Mouse (Mus musculus) heart, embryonic 13.5 days (tissue): ENCODE data around the gene Lyve1. TPM values are rescaled to one million over a fixed set of nuclear protein-coding genes. Genes with fewer than 3 reads are reported as not detected.

Experiments
- ATAC-seq: fragments of 200-750 bp; cut with Nextera tagmentation; 2 replicates; pipeline ENCODE4 v1.8.0; 2017; ENCODE audit warnings: moderate TSS enrichment; ENCODE audit not compliant: insufficient number of reproducible peaks, low FRiP score, low TSS enrichment; ENCODE audit errors: extremely low read depth
- H3K27ac ChIP-seq: fragments of 300-500 bp; sonication (generic); replicated peaks from 2 replicates; pipeline ENCODE4 v1.5.1; 2015; ENCODE audit warnings: moderate library complexity, mild to moderate bottlenecking, inconsistent platforms
- H3K27me3 ChIP-seq: fragments of 300-500 bp; sonication (generic); replicated peaks from 2 replicates; pipeline ENCODE4 v1.6.1; 2015; ENCODE audit warnings: mild to moderate bottlenecking, inconsistent platforms
- H3K36me3 ChIP-seq: fragments of 300-500 bp; sonication (generic); 2 replicates; pipeline ENCODE4 v1.6.1; 2015; ENCODE audit warnings: mild to moderate bottlenecking, inconsistent platforms
- H3K4me1 ChIP-seq: fragments of 300-500 bp; sonication (generic); 2 replicates; pipeline ENCODE4 v1.6.1; 2015; ENCODE audit warnings: inconsistent platforms
- H3K4me2 ChIP-seq: fragments of 300-500 bp; sonication (generic); 2 replicates; pipeline ENCODE4 v1.6.1; 2015; ENCODE audit warnings: inconsistent platforms, mild to moderate bottlenecking, moderate library complexity
- H3K4me3 ChIP-seq: fragments of 300-500 bp; sonication (generic); 2 replicates; pipeline ENCODE4 v1.5.1; 2015; ENCODE audit warnings: moderate library complexity, mild to moderate bottlenecking, inconsistent platforms
- H3K9ac ChIP-seq: fragments of 300-500 bp; sonication (generic); 2 replicates; pipeline ENCODE4 v1.6.1; 2015; ENCODE audit warnings: inconsistent platforms, mild to moderate bottlenecking, moderate library complexity
- H3K9me3 ChIP-seq: fragments of 300-500 bp; sonication (generic); 2 replicates; pipeline ENCODE4 v1.6.1; 2016; ENCODE audit warnings: inconsistent platforms
- WGBS: fragments of 180-500 bp; shearing (Covaris S2); methylation state at CpG from one replicate; pipeline ENCODE4 v1.1.7; 2015; ENCODE audit warnings: mixed read lengths; 5-methylcytosine and 5-hydroxymethylcytosine counted together
- microRNA-seq: library from miRNA; unstranded; fragments of <30 nt; microRNA quantifications from one replicate; pipeline ENCODE4, GENCODE M21; 2016
- polyA plus RNA-seq: library from polyadenylated mRNA; unstranded; fragments of >200 nt; fragmentation: Nextera tagmentation; extraction: Ambion mirVana; gene quantifications from 2 replicates; pipeline ENCODE4 v1.2.1, GENCODE M21; 2015

The Lyve1 gene
- polyA plus RNA-seq, 1 experiment from 2014 or later, result 6.2 TPM

- Histone ChIP-seq H3K27me3 (no peaks in the 10 kb centered on the region), H3K9me3 (no peaks in the 10 kb centered on the region), H3K36me3 (peaks cover 33% of the 10 kb centered on the region), H3K9ac (no peak overlapping the region), H3K4me1 (peaks cover 14% of the 10 kb centered on the region), H3K27ac (no peak overlapping the region), H3K4me2 (no peak overlapping the region), H3K4me3 (no peak overlapping the region)
- 79% methylated on average over 3 of the region's 3 CpGs for WGBS
- ATAC-seq, result no peak
Observed at GRCm38 (mm10) chr7:110808962-110809361, 54.1 kb downstream of the Lyve1 start.

GRCm38 (mm10) chr7:110807460-110808030 is 55.5 kb downstream of the Lyve1 start:
- no peak for ATAC-seq
- H3K36me3 ChIP-seq, result peaks cover 28% of the 10 kb centered on the region
- no peak overlapping the region for H3K4me2 ChIP-seq
- H3K9me3 ChIP-seq, result no peaks in the 10 kb centered on the region
- no peak overlapping the region for H3K27ac ChIP-seq
- H3K4me3 ChIP-seq, result no peak overlapping the region
- no peak overlapping the region for H3K9ac ChIP-seq
- no peaks in the 10 kb centered on the region for H3K27me3 ChIP-seq
- H3K4me1 ChIP-seq, result peaks cover 14% of the 10 kb centered on the region
- WGBS, result 79% methylated on average over 13 of the region's 13 CpGs

- WGBS, result 60% methylated on average over 3 of the region's 3 CpGs
- no peak for ATAC-seq
- no peak overlapping the region for H3K27ac ChIP-seq
- H3K9me3 ChIP-seq, result no peaks in the 10 kb centered on the region
- peaks cover 5% of the 10 kb centered on the region; the same call in 1 of the 2 replicates for H3K4me1 ChIP-seq
- no peak overlapping the region for H3K4me3 ChIP-seq
- H3K9ac ChIP-seq, result peak overlapping the region; percentile 28; the same call in 1 of the 2 replicates
- no peak overlapping the region for H3K4me2 ChIP-seq
- no peaks in the 10 kb centered on the region for H3K27me3 ChIP-seq
- H3K36me3 ChIP-seq, result peaks cover 16% of the 10 kb centered on the region
Observed at GRCm38 (mm10) chr7:110804266-110804665, 58.8 kb downstream of the Lyve1 start.

- WGBS, result 94% methylated on average over 10 of the region's 10 CpGs
- Histone ChIP-seq H3K4me2 (no peak overlapping the region), H3K9ac (no peak overlapping the region), H3K9me3 (no peaks in the 10 kb centered on the region), H3K27ac (no peak overlapping the region), H3K4me3 (no peak overlapping the region), H3K4me1 (peaks cover 5% of the 10 kb centered on the region; the same call in 1 of the 2 replicates), H3K36me3 (peaks cover 11% of the 10 kb centered on the region), H3K27me3 (no peaks in the 10 kb centered on the region)
- ATAC-seq, result no peak
Observed at GRCm38 (mm10) chr7:110803131-110803530, 59.9 kb downstream of the Lyve1 start.

GRCm38 (mm10) chr7:110801028-110801427 is 62.0 kb downstream of the Lyve1 start:
- Histone ChIP-seq H3K9ac (no peak overlapping the region), H3K4me1 (peaks cover 3% of the 10 kb centered on the region), H3K36me3 (peaks cover 11% of the 10 kb centered on the region), H3K9me3 (no peaks in the 10 kb centered on the region), H3K4me2 (no peak overlapping the region), H3K27ac (no peak overlapping the region), H3K4me3 (no peak overlapping the region), H3K27me3 (no peaks in the 10 kb centered on the region)
- WGBS, result under 1% methylated on average over 4 of the region's 4 CpGs
- ATAC-seq, result no peak

Small RNA genes within 50 kb of the gene (microRNA-seq; reads per million reads assigned to microRNA genes)
- not detected for gene Gm47282

Other genes with a start within 250 kb of the Lyve1 start
- 25.7 and 26.6 TPM in 2 replicates for gene Sbf2, start 248.3 kb downstream of the Lyve1 start, polyA plus RNA-seq
- gene Adm, start 235.6 kb downstream of the Lyve1 start, polyA plus RNA-seq, result 9.8 and 12.0 TPM in 2 replicates
- gene Ampd3, start 95.0 kb downstream of the Lyve1 start, polyA plus RNA-seq, result 5.1 and 6.0 TPM in 2 replicates
- gene Rnf141, start 18.8 kb downstream of the Lyve1 start, polyA plus RNA-seq, result 27.6 and 29.2 TPM in 2 replicates
- gene Mrvi1, start 119.2 kb upstream of the Lyve1 start, polyA plus RNA-seq, result 4.6 and 5.3 TPM in 2 replicates
- gene Ctr9, start 165.7 kb upstream of the Lyve1 start, polyA plus RNA-seq, result 39.6 and 41.8 TPM in 2 replicates
- gene Eif4g2, start 219.8 kb upstream of the Lyve1 start, polyA plus RNA-seq, result 583 and 585 TPM in 2 replicates